Mouse (Mus musculus): Measurements from ENCODE around the gene Dph7. TPM values are rescaled to one million over a fixed set of nuclear protein-coding genes. Genes with fewer than 3 reads are reported as not detected.
"Not testable (repeated sequence)": the region's sequence is repeated elsewhere in the genome, so short reads cannot be mapped to it uniquely, and the experiment has no call there.

Dph7 gene
- polyA plus RNA-seq, 1 experiment: 27.2 TPM

- Histone ChIP-seq H3K27me3 (ENCODE audit: control insufficient read depth, insufficient read depth, low read length) (no peaks in the 10 kb centered on the region), H3K4me3 (ENCODE audit: control insufficient read depth, insufficient read depth, low read length) (peak overlapping the region; percentile 64), H3K27ac (ENCODE audit: control insufficient read depth, insufficient read depth, low read length) (peak overlapping the region; percentile 13), H3K4me1 (replicated peaks; ENCODE audit: control insufficient read depth, insufficient read depth, low read length) (peaks cover 12% of the 10 kb centered on the region), H3K36me3 (ENCODE audit: control insufficient read depth, insufficient read depth, low read length) (no peaks in the 10 kb centered on the region)
- TF ChIP-seq POLR2A (IDR thresholded peaks at IDR 0.05; ENCODE audit: control insufficient read depth, extremely low read depth, insufficient read depth, low read length, poor library complexity): no peak
- no peak for TF ChIP-seq CTCF (IDR thresholded peaks at IDR 0.05; ENCODE audit: borderline replicate concordance, control insufficient read depth, extremely low read depth, insufficient read depth, low read length, poor library complexity)
- DNase-seq: no peak
- 3% methylated on average over 19 of the region's 19 CpGs for WGBS
These were observed 27.7 kb upstream of the Dph7 start for GRCm38 (mm10) chr2:24934441-24934963.

GRCm38 (mm10) chr2:24935057-24935796 lies 27.0 kb upstream of the Dph7 start, which contains the start of gene Arrdc1:
Arrdc1 (minus strand) TSS chr2:24935252.
- Histone ChIP-seq H3K36me3 (ENCODE audit: control insufficient read depth, insufficient read depth, low read length) (no peaks in the 10 kb centered on the region), H3K27ac (ENCODE audit: control insufficient read depth, insufficient read depth, low read length) (peak within 1 kb of the TSS; percentile 13), H3K27me3 (ENCODE audit: control insufficient read depth, insufficient read depth, low read length) (no peaks in the 10 kb centered on the region), H3K4me3 (ENCODE audit: control insufficient read depth, insufficient read depth, low read length) (peak within 1 kb of the TSS; percentile 64), H3K4me1 (replicated peaks; ENCODE audit: control insufficient read depth, insufficient read depth, low read length) (peaks cover 12% of the 10 kb centered on the region)
- WGBS: under 1% methylated on average over 49 of the region's 49 CpGs
- peak; percentile 94 for DNase-seq
- TF ChIP-seq POLR2A (IDR thresholded peaks at IDR 0.05; ENCODE audit: control insufficient read depth, extremely low read depth, insufficient read depth, low read length, poor library complexity) (peak; percentile 54), CTCF (IDR thresholded peaks at IDR 0.05; ENCODE audit: borderline replicate concordance, control insufficient read depth, extremely low read depth, insufficient read depth, low read length, poor library complexity) (peak; percentile 85)

- Histone ChIP-seq H3K27ac (ENCODE audit: control insufficient read depth, insufficient read depth, low read length) (no peak overlapping the region), H3K27me3 (ENCODE audit: control insufficient read depth, insufficient read depth, low read length) (no peaks in the 10 kb centered on the region), H3K36me3 (ENCODE audit: control insufficient read depth, insufficient read depth, low read length) (no peaks in the 10 kb centered on the region), H3K4me3 (ENCODE audit: control insufficient read depth, insufficient read depth, low read length) (no peak overlapping the region), H3K4me1 (replicated peaks; ENCODE audit: control insufficient read depth, insufficient read depth, low read length) (no peaks in the 10 kb centered on the region)
- DNase-seq: no peak
- 91% methylated on average over 4 of the region's 4 CpGs for WGBS
- TF ChIP-seq POLR2A (IDR thresholded peaks at IDR 0.05; ENCODE audit: control insufficient read depth, extremely low read depth, insufficient read depth, low read length, poor library complexity) (no peak), CTCF (IDR thresholded peaks at IDR 0.05; ENCODE audit: borderline replicate concordance, control insufficient read depth, extremely low read depth, insufficient read depth, low read length, poor library complexity) (no peak)
These were observed 20.1 kb upstream of the Dph7 start for GRCm38 (mm10) chr2:24942092-24942491.

- H3K27me3 ChIP-seq (ENCODE audit: control insufficient read depth, insufficient read depth, low read length); H3K4me3 ChIP-seq (ENCODE audit: control insufficient read depth, insufficient read depth, low read length); H3K36me3 ChIP-seq (ENCODE audit: control insufficient read depth, insufficient read depth, low read length); H3K4me1 ChIP-seq (replicated peaks; ENCODE audit: control insufficient read depth, insufficient read depth, low read length); H3K27ac ChIP-seq (ENCODE audit: control insufficient read depth, insufficient read depth, low read length): not testable (repeated sequence)
- peak; percentile 33 for DNase-seq
- 44% methylated on average over 2 of the region's 2 CpGs for WGBS
These were observed 17.9 kb upstream of the Dph7 start for GRCm38 (mm10) chr2:24944304-24944703.

GRCm38 (mm10) chr2:24949421-24950188 lies 12.6 kb upstream of the Dph7 start, which contains the start of gene Zmynd19:
Zmynd19 (plus strand) TSS chr2:24949792.
- peak; percentile 98 for DNase-seq
- under 1% methylated on average over 108 of the region's 108 CpGs for WGBS
- H3K27me3 ChIP-seq (ENCODE audit: control insufficient read depth, insufficient read depth, low read length): no peaks in the 10 kb centered on the region
- H3K4me1 ChIP-seq (replicated peaks; ENCODE audit: control insufficient read depth, insufficient read depth, low read length): peaks cover 6% of the 10 kb centered on the region; the same call in 1 of the 2 replicates
- no peaks in the 10 kb centered on the region; the same call in 1 of the 2 replicates for H3K36me3 ChIP-seq (ENCODE audit: control insufficient read depth, insufficient read depth, low read length)
- peak within 1 kb of the TSS; percentile 70 for H3K4me3 ChIP-seq (ENCODE audit: control insufficient read depth, insufficient read depth, low read length)
- TF ChIP-seq POLR2A (IDR thresholded peaks at IDR 0.05; ENCODE audit: control insufficient read depth, extremely low read depth, insufficient read depth, low read length, poor library complexity) (peak; percentile 64), CTCF (IDR thresholded peaks at IDR 0.05; ENCODE audit: borderline replicate concordance, control insufficient read depth, extremely low read depth, insufficient read depth, low read length, poor library complexity) (peak; percentile 57; the same call in 1 of the 2 replicates)
- no peak within 1 kb of the TSS for H3K27ac ChIP-seq (ENCODE audit: control insufficient read depth, insufficient read depth, low read length)

GRCm38 (mm10) chr2:24950189-24950535 lies 12.0 kb upstream of the Dph7 start:
- TF ChIP-seq POLR2A (IDR thresholded peaks at IDR 0.05; ENCODE audit: control insufficient read depth, extremely low read depth, insufficient read depth, low read length, poor library complexity) (no peak), CTCF (IDR thresholded peaks at IDR 0.05; ENCODE audit: borderline replicate concordance, control insufficient read depth, extremely low read depth, insufficient read depth, low read length, poor library complexity) (no peak)
- H3K36me3 ChIP-seq (ENCODE audit: control insufficient read depth, insufficient read depth, low read length): peaks cover 3% of the 10 kb centered on the region
- H3K4me1 ChIP-seq (replicated peaks; ENCODE audit: control insufficient read depth, insufficient read depth, low read length): peaks cover 6% of the 10 kb centered on the region; the same call in 1 of the 2 replicates
- no peak overlapping the region for H3K27ac ChIP-seq (ENCODE audit: control insufficient read depth, insufficient read depth, low read length)
- peak overlapping the region; percentile 70 for H3K4me3 ChIP-seq (ENCODE audit: control insufficient read depth, insufficient read depth, low read length)
- DNase-seq: no peak
- H3K27me3 ChIP-seq (ENCODE audit: control insufficient read depth, insufficient read depth, low read length): no peaks in the 10 kb centered on the region
- under 1% methylated on average over 31 of the region's 31 CpGs for WGBS

Data from thymus, adult 2 months (tissue).